Mouse (Mus musculus): ENCODE measurements around the gene Chrdl1.

The Chrdl1 gene

DNA sequence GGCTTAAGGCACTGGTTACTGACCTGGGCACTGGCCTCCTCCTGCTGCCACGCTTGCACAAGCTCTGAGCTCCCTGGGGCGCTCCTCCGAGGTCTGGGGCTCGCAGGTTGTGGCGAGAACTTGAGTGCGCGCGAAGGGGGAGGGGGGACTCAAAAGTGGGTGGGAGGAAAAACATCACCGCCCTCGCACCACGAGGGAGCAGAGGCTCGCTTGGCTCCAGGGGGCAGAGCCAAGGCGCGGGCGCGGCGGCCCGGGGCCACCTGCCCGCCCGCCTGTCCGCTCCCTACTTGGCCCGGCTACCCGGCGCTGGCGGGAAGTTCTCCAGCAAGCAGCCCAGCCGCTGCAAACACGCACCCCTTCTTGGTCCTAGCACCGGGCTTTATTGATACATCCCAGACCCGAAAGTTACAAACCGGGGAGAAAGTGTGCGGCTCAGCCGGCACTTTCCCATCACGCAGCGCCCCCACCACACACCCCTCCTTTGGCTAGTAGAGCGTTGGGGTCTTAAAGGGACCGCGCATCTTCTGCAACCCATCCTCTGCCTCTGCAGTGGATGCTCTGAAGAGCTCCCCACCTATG lies at the start of gene Chrdl1:
Chrdl1 (minus strand) TSS at position 472 of the 579 bp plus-strand sequence.
- peak; percentile 18 to 23 for DNase-seq (ENCODE audit: low spot score in 2 of 2)

DNA sequence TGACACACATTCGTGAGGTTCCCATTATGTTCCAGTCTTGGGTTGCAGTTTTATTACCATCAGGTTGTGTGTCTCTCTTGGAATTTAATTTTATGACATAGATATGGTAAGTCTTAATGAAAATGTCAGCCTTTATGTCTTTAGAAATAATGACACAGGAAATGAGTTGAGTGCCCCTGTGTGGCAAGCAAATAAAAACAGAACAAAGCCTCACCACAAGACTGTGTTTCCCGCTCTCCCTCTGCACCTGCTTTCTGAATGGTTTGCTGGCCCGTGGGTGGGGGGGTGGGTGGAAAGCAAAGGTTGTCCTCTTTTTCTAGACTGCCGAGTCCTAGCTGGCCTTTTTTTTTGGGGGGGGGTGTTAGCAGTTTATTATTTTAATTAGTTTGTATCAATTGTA lies 48.6 kb upstream of the Chrdl1 start:
- no peak for DNase-seq (ENCODE audit: low spot score in 2 of 2)

DNA sequence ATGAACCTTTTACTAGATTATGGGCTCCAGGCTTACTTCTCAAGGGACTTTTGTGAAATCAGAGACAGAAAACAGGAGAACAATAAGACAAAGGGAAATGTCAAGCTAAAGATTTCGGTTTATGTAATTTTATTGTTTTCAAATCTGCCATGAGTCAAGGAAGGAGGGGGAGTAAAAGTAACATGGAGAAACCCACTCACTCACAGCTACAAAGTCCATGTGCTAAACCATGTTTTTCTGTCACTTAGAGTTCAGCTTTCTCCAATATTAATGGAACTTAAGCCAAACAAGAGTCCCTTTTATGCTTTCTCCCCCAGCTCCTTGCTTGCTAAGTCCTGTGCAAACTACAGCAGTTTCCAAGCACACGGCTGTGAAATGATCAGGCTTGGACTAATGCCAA lies 10.5 kb upstream of the Chrdl1 start:
- DNase-seq (ENCODE audit: low spot score in 2 of 2), result no peak

DNA sequence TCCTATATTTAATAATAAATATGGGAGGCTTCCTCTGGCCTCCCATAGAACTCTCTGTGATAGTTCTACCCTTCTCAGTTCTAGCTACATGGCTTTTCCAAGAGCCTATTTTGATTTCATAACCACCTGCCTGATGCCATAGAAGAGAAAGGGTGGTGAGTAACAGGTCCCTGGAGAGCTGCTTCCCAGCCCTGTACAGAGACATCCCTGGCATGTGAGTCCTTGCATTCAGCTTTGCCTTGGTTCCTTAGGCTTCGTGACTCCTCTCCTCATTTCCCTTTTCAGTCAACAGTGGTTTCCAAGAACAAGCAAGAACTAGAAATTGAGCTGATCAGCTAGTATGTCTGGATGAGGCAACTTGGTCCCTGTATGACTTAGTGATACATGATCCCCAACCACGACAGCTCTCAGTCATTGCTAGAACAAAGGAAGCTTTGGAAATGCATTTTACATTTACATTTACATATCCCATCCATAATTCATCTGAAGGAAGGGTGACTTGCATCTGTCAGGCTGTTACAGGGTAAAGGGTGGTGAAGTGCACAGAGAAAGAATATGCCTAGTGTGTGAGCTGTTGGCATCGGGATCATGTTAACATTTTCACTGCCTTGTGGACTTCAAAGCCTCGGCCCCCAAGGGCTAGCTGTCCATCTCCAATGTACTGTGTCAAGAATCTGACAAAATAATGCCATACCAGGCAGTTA lies 27.7 kb downstream of the Chrdl1 start:
- DNase-seq (ENCODE audit: low spot score in 2 of 2), result no peak

DNA sequence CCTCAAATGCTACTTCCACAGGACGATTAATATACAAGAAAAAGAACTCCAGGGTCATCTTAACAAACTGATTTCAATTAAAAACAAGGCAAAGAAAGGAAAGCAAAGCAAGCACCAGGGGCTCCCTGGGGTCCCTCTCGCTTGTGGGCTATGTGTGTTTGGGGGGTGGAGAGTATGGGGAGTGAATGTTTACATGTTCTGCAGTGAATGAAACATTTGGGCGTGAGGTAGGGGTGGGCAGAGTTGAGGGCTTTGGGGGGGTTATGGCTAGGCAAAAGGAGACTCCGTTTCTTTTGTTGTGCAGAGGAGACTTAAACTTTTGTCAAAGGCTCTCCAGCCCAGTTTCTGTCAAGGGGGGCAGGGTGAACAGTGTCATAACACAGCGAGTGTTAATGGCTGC lies 46.8 kb downstream of the Chrdl1 start:
- no peak for DNase-seq (ENCODE audit: low spot score in 2 of 2)

DNA sequence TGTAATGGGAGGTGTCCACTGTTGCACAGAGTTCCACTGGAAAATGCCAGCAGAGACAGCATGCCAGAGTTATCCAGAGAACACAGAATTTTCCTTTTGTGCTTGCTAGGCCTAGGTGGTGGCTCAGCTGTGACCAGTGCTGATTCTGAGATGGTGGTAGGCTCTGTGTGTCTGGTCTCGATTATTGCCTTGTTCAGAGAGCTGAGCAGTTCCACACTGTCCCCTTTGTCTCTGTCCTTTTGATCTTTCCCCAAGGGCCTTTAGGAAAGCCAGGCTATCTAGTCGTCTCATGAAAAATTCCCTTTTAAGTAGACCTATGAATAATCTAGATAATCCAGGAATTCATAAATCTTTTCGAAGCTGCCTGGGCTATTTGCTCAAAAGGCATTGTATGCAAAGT lies 47.3 kb downstream of the Chrdl1 start:
- DNase-seq (ENCODE audit: low spot score in 2 of 2), result no peak

DNA sequence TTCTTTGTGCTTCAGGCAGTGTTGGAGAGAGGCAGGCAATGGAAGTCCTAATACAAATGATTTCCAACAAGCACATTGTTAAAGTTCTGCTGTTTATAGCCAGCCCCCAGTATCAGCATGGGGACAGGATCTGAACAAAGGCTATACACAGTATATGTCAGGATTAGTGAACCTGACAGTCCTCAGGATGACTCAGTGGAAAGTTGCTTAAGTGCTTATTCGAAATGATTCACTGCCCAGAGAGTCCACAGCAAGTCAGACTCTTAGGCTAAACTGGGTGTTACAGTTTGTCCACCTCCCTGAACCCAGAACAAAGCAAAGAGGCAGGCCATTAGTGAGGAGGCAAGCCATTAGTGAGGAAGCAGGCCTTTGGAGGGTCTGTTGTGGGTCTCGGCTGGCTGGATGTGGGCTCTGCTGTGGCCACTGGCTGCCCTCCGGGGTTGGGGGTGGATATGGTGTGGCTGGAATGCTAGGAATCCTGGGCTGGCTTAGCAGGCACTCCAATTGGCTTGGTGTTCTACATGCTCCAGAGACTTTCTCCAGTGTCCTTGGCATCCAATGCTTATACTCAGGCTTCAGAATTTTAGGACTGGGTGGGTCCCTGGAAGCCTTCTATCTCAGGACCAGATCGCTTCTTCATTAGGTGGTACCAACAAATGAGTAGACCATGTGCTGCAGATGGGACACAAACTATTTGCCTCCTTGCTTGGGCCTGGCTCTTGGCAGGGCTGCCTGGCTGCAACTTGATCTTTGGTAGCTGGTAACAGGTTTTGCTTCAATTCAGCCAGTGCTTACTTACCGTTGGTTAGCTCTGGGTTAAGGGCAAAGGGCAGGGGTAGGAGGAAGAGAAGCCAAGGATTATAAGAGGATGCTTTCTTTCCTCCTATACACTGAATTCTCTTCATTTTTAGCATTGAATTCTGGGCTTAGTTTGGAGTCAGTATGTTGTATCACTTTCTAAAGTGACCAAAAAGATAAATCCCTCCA lies 49.3 kb downstream of the Chrdl1 start:
- no peak for DNase-seq (ENCODE audit: low spot score in 2 of 2)

DNA sequence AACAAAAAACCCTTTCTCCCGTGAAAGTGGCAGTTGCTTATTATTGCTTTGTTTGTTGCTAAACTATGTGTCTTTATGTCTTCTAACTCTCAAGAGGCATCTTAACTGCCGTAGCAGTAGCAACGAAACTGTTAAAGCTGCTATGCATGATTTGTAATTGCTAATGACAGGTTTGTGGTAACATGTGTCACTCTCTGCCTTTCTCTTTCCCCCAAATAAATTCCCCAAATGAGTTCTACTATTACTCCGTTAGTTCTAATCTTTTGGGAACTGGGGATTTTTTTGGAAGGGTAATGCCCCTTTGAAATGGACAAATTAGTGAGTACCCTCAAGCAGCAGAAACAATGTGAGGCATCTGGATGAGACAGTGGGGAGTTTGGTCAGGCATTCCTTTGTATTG lies 55.9 kb downstream of the Chrdl1 start:
- DNase-seq (ENCODE audit: low spot score in 2 of 2), result no peak

DNA sequence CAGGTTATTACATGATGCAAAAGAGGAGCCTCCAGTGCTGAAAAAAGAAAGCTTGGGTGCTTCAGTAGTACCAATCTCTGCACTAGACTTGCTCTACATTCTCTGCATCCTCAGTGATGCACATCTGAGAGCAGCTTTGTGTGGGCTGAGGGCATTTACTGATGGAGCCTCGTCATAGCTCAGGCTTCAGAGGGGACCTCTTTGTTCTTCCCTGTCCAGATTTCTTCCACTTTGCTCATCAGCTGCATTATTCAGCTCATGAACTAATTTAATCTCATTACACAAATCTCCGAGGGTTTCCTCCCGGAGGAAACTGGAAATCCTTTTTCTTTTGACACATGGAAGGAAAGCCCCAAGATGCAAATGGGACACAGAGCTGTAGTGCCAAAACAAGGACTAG lies 56.5 kb downstream of the Chrdl1 start:
- no peak for DNase-seq (ENCODE audit: low spot score in 2 of 2)

DNA sequence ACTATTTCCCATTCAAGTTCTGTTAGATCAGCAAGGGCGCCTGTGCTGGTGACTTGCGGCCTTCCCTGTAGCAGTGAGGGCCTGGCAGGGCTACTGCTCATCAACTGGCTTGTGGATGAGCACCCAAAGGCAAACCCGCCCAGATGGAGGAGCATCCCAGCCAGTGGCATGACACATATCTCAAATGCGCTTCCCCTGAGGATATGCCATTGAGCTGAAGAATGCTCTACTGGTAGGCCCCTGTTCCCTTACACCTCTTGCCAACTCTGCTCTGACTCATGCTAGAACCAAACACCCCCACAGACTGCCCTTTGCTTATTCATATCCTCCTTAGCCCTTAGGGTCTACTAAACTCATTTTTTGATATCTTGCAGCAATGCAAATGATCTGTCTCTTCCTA lies 57.4 kb downstream of the Chrdl1 start:
- DNase-seq (ENCODE audit: low spot score in 2 of 2), result no peak

DNA sequence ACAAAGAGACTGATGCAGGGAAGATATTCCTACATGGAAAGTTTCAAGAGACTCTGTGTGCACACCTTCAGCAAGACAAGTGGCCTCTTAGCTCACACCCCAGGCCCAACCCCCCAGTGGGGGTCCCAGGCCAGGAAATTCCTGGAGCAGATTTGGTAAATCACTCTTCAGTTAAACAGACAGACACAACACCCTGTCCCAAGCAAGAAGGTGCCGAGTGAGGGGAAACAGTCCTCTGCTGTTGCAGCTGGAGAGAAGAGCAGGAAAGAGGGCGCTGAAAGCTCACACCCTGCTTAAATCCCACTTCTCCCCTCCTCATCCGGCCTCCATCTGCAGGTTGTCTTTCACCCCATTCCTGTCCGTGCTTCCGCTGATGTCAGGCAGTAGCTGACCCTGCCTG lies 58.2 kb downstream of the Chrdl1 start:
- DNase-seq (ENCODE audit: low spot score in 2 of 2), result no peak

DNA sequence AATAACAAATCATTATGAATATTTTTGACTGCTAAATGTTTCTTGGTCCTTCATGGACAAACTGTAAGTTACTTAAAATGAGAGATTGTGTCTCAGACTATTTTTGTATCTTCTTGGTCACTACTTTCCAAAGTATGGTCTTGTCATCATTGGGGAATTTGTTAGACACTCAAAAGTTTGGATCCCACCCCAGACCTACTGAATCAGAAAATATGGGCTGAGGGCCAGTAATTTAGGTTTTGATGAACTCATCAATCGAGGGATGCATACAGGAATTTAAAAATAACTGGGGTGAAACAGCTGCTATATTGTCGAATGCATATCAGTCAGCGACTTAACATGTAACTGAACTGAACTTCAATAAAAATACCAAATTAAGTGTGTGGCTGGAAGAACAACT lies 80.9 kb downstream of the Chrdl1 start:
- DNase-seq (ENCODE audit: low spot score in 2 of 2), result no peak

DNA sequence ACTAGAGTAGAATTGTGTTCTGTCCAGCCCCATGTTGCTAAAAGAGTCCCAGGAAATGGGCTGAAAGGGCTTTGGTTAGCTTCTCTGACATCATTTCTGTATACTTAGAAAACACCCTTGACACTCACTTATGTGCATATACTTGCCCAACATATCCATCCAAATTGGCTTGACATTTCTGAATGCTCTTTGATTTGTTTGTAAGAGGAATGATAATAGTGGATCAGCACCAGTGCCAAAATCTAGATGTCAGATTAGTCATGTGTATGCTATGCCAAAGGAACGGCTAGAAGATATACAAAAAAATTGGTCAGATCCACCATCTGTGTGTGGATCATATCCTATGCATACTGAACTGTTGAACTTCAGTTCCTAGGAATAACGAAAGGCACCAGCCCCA lies 99.3 kb downstream of the Chrdl1 start:
- no peak for DNase-seq (ENCODE audit: low spot score in 2 of 2)

DNA sequence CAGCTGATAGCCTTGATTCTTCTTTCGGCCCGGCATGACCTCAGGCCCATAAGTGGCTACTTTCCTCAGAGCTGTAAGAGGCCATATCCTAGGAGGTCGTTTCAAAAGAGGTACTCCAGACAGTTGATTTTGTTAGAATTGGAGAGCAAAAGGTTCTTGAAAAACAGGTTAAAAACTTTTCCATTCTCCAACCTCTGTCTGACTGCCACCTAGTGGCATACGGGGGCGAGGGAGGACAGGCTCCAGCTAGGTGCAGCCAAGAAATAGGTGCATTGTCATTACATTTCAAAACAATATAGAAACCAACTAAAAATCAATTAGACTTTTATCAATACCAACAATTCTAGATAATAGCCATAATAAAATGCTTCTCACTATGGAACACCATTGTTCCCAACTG lies 118.9 kb downstream of the Chrdl1 start:
- DNase-seq (ENCODE audit: low spot score in 2 of 2), result peak in 1 of 2 experiments; percentile 19

DNA sequence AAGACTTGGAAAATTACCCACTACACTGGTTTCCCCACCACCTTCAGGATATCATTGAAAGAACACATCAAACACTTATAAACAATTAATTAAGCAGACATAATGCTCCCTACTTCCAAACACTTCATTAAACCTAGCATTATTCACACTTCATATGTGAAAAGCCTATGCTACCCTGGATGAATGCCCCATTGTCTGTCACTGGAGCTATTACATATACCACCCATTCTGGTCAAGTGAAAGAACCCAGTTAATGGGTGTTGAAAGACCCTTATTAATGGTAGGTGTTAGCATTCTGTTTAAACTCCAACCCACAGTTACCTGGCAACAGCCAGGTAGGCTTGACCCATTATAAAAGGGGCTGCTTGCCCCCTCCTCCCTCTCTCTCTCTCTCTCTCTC lies 143.4 kb downstream of the Chrdl1 start:
- DNase-seq (ENCODE audit: low spot score in 2 of 2), result no peak
